Mouse (Mus musculus) cortical plate, adult 2 months (tissue): ENCODE data around the gene Stat2.

ENCODE experiments used
- CTCF ChIP-seq: fragments of 200-500 bp; IDR thresholded peaks from 2 replicates; pipeline ENCODE4 v1.5.1; 2011; ENCODE audit warnings: mild to moderate bottlenecking, control low read depth, low read length; ENCODE audit not compliant: insufficient read depth; ENCODE audit errors: extremely low read depth
- POLR2A ChIP-seq: fragments of 200-500 bp; IDR thresholded peaks from 2 replicates; pipeline ENCODE4 v1.6.1; 2011; ENCODE audit warnings: mild to moderate bottlenecking, low read length, control low read depth; ENCODE audit not compliant: insufficient read depth; ENCODE audit errors: extremely low read depth

DNA sequence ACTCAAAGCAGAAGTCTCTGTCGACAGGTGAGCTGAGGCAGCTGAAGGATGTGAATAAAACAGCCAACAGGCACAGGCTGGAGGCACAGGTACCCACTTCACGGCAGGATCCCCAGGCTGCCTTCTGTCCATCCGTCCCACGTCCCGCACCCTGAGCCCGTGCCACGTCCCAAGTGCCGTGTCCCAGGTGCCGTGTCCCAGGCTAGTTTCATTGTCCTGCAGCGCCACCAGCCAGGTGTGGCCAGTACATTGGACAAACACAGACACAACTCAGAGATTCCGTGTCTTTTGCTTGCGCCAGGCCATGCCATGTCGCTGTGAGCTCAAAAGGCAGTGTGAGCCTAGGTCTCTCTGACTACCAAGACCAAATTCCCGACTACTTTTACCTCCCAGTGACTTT, 11.3 kb downstream of the Stat2 start:
- TF ChIP-seq CTCF (no peak), POLR2A (no peak)
